Mouse (Mus musculus) midbrain, postnatal 0 days (tissue): ENCODE measurements around the gene Tecr. TPM values are rescaled to one million over a fixed set of nuclear protein-coding genes. Genes with fewer than 3 reads are reported as not detected.

Source experiments
- ATAC-seq: fragments of 200-750 bp; cut with Nextera tagmentation; 2 replicates; pipeline ENCODE4 v1.8.0; 2017; ENCODE audit warnings: moderate number of reproducible peaks, mild to moderate bottlenecking, moderate TSS enrichment, moderate library complexity; ENCODE audit not compliant: low FRiP score
- DNase-seq: peaks from one replicate; pipeline ENCODE4 v3.0.0-alpha.2; 2015; ENCODE audit warnings: low spot score
- H3K27ac ChIP-seq: fragments of 300-500 bp; sonication (generic); 2 replicates; pipeline ENCODE4 v1.5.1; 2014; ENCODE audit warnings: low read depth, mild to moderate bottlenecking, low read length, mixed read lengths
- H3K27me3 ChIP-seq: fragments of 300-500 bp; sonication (generic); 2 replicates; pipeline ENCODE4 v1.6.1; 2014; ENCODE audit warnings: low read length, control low read depth, mixed read lengths; ENCODE audit not compliant: insufficient read depth
- H3K36me3 ChIP-seq: fragments of 300-500 bp; sonication (generic); 2 replicates; pipeline ENCODE4 v1.6.1; 2014; ENCODE audit warnings: low read length, control low read depth, mixed read lengths; ENCODE audit not compliant: insufficient read depth
- H3K4me1 ChIP-seq: fragments of 300-500 bp; sonication (generic); 2 replicates; pipeline ENCODE4 v1.6.1; 2014; ENCODE audit warnings: mild to moderate bottlenecking, control low read depth, antibody characterized with exemption, low read length, mixed read lengths; ENCODE audit not compliant: insufficient read depth
- H3K4me2 ChIP-seq: fragments of 300-500 bp; sonication (generic); 2 replicates; pipeline ENCODE4 v1.6.1; 2014; ENCODE audit warnings: low read depth, mild to moderate bottlenecking, low read length, mixed read lengths; ENCODE audit not compliant: poor library complexity, severe bottlenecking
- H3K4me3 ChIP-seq: fragments of 300-500 bp; sonication (generic); 2 replicates; pipeline ENCODE4 v1.5.1; 2014; ENCODE audit warnings: low read depth, mild to moderate bottlenecking, low read length, moderate library complexity
- H3K9ac ChIP-seq: fragments of 300-500 bp; sonication (generic); replicated peaks from 2 replicates; pipeline ENCODE4 v1.6.1; 2014; ENCODE audit warnings: mild to moderate bottlenecking, low read length, moderate library complexity, mixed read lengths; ENCODE audit not compliant: poor library complexity, severe bottlenecking
- H3K9me3 ChIP-seq: fragments of 300-500 bp; sonication (generic); 2 replicates; pipeline ENCODE4 v1.6.1; 2016; ENCODE audit warnings: low read length, control low read depth
- CTCF ChIP-seq: IDR thresholded peaks from 2 replicates; pipeline ENCODE4 v1.5.1; 2016; ENCODE audit warnings: antibody characterized with exemption, mild to moderate bottlenecking
- WGBS: fragments of 180-500 bp; shearing (Covaris S2); extraction: QIAGEN DNeasy Blood & Tissue Kit; methylation state at CpG from one replicate; pipeline ENCODE4 v1.1.7; 2014; 5-methylcytosine and 5-hydroxymethylcytosine counted together
- polyA plus RNA-seq: library from polyadenylated mRNA; unstranded; fragments of >200 nt; fragmentation: Nextera tagmentation; extraction: Ambion mirVana; gene quantifications from 2 replicates; pipeline ENCODE4 v1.2.1, GENCODE M21; 2015
- total RNA-seq: library from RNA; depleted of rRNA; stranded (reverse); fragments of >200 nt; gene quantifications from 2 replicates; pipeline ENCODE4 v1.2.3, GENCODE M21; 2014

Tecr gene
- total and polyA plus RNA-seq, 2 experiments from 2014 or later, result 1,270 to 1,433 TPM

GRCm38 (mm10) chr8:83568128-83568527, 39.6 kb downstream of the Tecr start:
- WGBS, result 73% methylated on average over 5 of the region's 5 CpGs
- DNase-seq (no peak), ATAC-seq (no peak)
- Histone ChIP-seq H3K27me3 (no peaks in the 10 kb centered on the region), H3K4me2 (peak overlapping the region; percentile 97), H3K4me1 (peaks cover 9% of the 10 kb centered on the region; the same call in 1 of the 2 replicates), H3K9me3 (no peaks in the 10 kb centered on the region), H3K9ac (peak overlapping the region; percentile 87; the same call in 1 of the 2 replicates), H3K4me3 (no peak overlapping the region), H3K27ac (no peak overlapping the region), H3K36me3 (peaks cover 31% of the 10 kb centered on the region)
- TF ChIP-seq CTCF, result no peak

- Histone ChIP-seq H3K36me3 (peaks cover 27% of the 10 kb centered on the region), H3K27ac (no peak overlapping the region), H3K27me3 (no peaks in the 10 kb centered on the region), H3K4me2 (peak overlapping the region; percentile 97), H3K4me1 (peaks cover 9% of the 10 kb centered on the region; the same call in 1 of the 2 replicates), H3K4me3 (peak overlapping the region; percentile 72), H3K9me3 (no peaks in the 10 kb centered on the region), H3K9ac (peak overlapping the region; percentile 87)
- no peak for TF ChIP-seq CTCF
- ATAC-seq, result no peak
- WGBS, result 61% methylated on average over 3 of the region's 3 CpGs
- DNase-seq, result no peak
These were observed 40.1 kb downstream of the Tecr start for GRCm38 (mm10) chr8:83567668-83568067.

- peak within 1 kb of the TSS; percentile 97 for H3K4me2 ChIP-seq
- peak; percentile 99 for TF ChIP-seq CTCF
- peak; percentile 88 for ATAC-seq
- H3K27ac ChIP-seq, result peak within 1 kb of the TSS; percentile 83
- H3K4me3 ChIP-seq, result peak within 1 kb of the TSS; percentile 72
- no peaks in the 10 kb centered on the region for H3K27me3 ChIP-seq
- no peaks in the 10 kb centered on the region for H3K9me3 ChIP-seq
- H3K4me1 ChIP-seq, result peaks cover 9% of the 10 kb centered on the region; the same call in 1 of the 2 replicates
- peak within 1 kb of the TSS; percentile 87 for H3K9ac ChIP-seq
- H3K36me3 ChIP-seq, result peaks cover 18% of the 10 kb centered on the region
- DNase-seq, result peak; percentile 94
- WGBS, result under 1% methylated on average over 48 of the region's 48 CpGs
These were observed 41.0 kb downstream of the Tecr start, which contains the start of gene Ndufb7 for GRCm38 (mm10) chr8:83566469-83567395. TSS of gene Ndufb7 (plus strand) at chr8:83566671.

- DNase-seq, result no peak
- Histone ChIP-seq H3K27ac (no peak overlapping the region), H3K4me3 (no peak overlapping the region), H3K4me2 (no peak overlapping the region), H3K27me3 (no peaks in the 10 kb centered on the region), H3K9me3 (no peaks in the 10 kb centered on the region), H3K4me1 (peaks cover 9% of the 10 kb centered on the region; the same call in 1 of the 2 replicates), H3K9ac (no peak overlapping the region), H3K36me3 (peaks cover 11% of the 10 kb centered on the region)
- WGBS, result 74% methylated on average over 9 of the region's 9 CpGs
- peak; percentile 38 for TF ChIP-seq CTCF
- ATAC-seq, result peak; percentile 2; the same call in 1 of the 2 replicates
These were observed 41.9 kb downstream of the Tecr start for GRCm38 (mm10) chr8:83565731-83566375.

- Histone ChIP-seq H3K9me3 (no peaks in the 10 kb centered on the region), H3K9ac (no peak overlapping the region), H3K4me3 (no peak overlapping the region), H3K36me3 (no peaks in the 10 kb centered on the region), H3K27me3 (no peaks in the 10 kb centered on the region), H3K4me2 (no peak overlapping the region), H3K27ac (no peak overlapping the region), H3K4me1 (peaks cover 9% of the 10 kb centered on the region; the same call in 1 of the 2 replicates)
- 73% methylated on average over 4 of the region's 4 CpGs for WGBS
- ATAC-seq (no peak), DNase-seq (no peak)
- no peak for TF ChIP-seq CTCF
These were observed 44.5 kb downstream of the Tecr start for GRCm38 (mm10) chr8:83563246-83563645.
